Mouse (Mus musculus): ENCODE results near the gene Kmt2c. TPM values are rescaled to one million over a fixed set of nuclear protein-coding genes. Genes with fewer than 3 reads are reported as not detected.
A peak's percentile ranks its signal among the peaks of the same experiment; 100 is the strongest.

Kmt2c gene
- polyA plus RNA-seq, 1 experiment from 2014 or later, result 5.3 TPM

DNA sequence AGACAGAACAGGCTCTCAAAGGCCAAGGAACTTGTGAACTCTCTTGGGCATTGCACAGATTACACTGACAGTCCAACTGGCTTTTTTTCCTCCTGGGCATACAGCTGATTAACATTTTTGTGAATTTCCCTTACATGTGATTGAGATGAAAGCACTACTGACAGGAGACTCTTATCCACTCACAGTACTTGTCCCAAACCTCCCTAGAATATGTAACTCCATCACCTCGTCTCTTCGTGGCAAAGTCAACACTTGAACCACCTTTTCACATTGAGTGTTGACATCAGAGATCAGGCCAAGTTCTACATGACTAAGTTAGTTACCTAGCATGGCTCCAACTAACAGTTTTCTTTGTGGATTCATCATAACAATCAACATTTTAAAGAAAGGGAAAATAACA is 45.9 kb downstream of the Kmt2c start:
- Histone ChIP-seq H3K9ac (ENCODE audit: low read depth, low read length) (no peak overlapping the region), H3K4me2 (ENCODE audit: low read depth, low read length) (no peak overlapping the region), H3K9me3 (replicated peaks; ENCODE audit: control insufficient read depth, low read length) (no peaks in the 10 kb centered on the region), H3K27ac (ENCODE audit: low read length) (no peak overlapping the region), H3K27me3 (ENCODE audit: control insufficient read depth, insufficient read depth, low read depth, low read length) (no peaks in the 10 kb centered on the region), H3K4me1 (ENCODE audit: control insufficient read depth, low read depth, low read length) (no peaks in the 10 kb centered on the region; the same call in 1 of the 2 replicates), H3K4me3 (ENCODE audit: low read depth, low read length) (no peak overlapping the region), H3K36me3 (ENCODE audit: control insufficient read depth, insufficient read depth) (no peaks in the 10 kb centered on the region)
- 78% methylated on average over 2 of the region's 2 CpGs for WGBS (ENCODE audit: insufficient replicate concordance)
- no peak for ATAC-seq (ENCODE audit: low read depth)

DNA sequence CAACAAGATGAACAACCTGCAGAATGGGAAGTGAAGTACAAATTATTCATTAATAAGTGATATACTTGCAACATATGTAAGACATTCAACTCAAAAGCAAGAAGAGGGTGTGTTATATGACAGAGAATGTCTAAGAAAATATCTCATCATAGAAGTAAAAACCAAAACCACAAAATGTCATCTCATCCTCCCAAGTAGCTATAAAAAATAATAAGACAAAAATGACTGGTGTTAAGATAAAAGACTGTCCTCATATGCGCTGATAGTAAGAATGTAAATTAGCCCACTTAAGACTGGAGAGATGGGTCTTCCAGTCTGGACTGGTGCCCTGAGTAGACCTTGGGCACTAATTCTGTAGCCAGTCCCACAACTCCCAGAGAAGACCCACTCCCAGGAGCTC is 61.1 kb downstream of the Kmt2c start:
- Histone ChIP-seq H3K9ac (ENCODE audit: low read depth, low read length) (no peak overlapping the region), H3K4me3 (ENCODE audit: low read depth, low read length) (no peak overlapping the region), H3K9me3 (replicated peaks; ENCODE audit: control insufficient read depth, low read length) (no peaks in the 10 kb centered on the region), H3K27me3 (ENCODE audit: control insufficient read depth, insufficient read depth, low read depth, low read length) (no peaks in the 10 kb centered on the region), H3K4me2 (ENCODE audit: low read depth, low read length) (no peak overlapping the region), H3K36me3 (ENCODE audit: control insufficient read depth, insufficient read depth) (no peaks in the 10 kb centered on the region), H3K4me1 (ENCODE audit: control insufficient read depth, low read depth, low read length) (no peaks in the 10 kb centered on the region), H3K27ac (ENCODE audit: low read length) (no peak overlapping the region)
- 39% methylated on average over 1 of the region's 1 CpGs for WGBS (ENCODE audit: insufficient replicate concordance)
- no peak for ATAC-seq (ENCODE audit: low read depth)

DNA sequence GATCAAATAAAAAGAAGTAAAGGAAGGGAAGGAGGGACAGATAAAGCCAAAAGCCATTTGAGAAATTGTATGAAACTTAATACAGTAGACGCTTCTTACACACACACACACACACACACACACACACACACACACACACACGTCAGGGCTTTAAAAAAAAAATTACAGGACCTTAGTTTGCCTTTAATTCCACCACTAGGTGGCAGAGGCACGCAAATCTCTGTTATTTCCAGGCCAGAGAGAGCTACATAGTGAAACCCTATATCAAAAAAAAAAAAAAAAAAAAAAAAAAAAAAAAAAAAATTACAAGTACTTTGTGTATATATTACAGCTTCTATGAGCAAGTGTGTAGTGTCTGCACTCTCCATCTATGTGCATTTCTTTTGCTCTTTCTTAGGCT is 62.5 kb downstream of the Kmt2c start:
- Histone ChIP-seq H3K9me3 (replicated peaks; ENCODE audit: control insufficient read depth, low read length) (no peaks in the 10 kb centered on the region), H3K4me1 (ENCODE audit: control insufficient read depth, low read depth, low read length) (no peaks in the 10 kb centered on the region), H3K27me3 (ENCODE audit: control insufficient read depth, insufficient read depth, low read depth, low read length) (no peaks in the 10 kb centered on the region), H3K27ac (ENCODE audit: low read length) (no peak overlapping the region), H3K4me3 (ENCODE audit: low read depth, low read length) (no peak overlapping the region), H3K4me2 (ENCODE audit: low read depth, low read length) (no peak overlapping the region), H3K9ac (ENCODE audit: low read depth, low read length) (no peak overlapping the region), H3K36me3 (ENCODE audit: control insufficient read depth, insufficient read depth) (no peaks in the 10 kb centered on the region)
- WGBS (ENCODE audit: insufficient replicate concordance), result 13% methylated on average over 3 of the region's 3 CpGs
- ATAC-seq (ENCODE audit: low read depth), result peak; percentile 24; the same call in 1 of the 2 replicates

DNA sequence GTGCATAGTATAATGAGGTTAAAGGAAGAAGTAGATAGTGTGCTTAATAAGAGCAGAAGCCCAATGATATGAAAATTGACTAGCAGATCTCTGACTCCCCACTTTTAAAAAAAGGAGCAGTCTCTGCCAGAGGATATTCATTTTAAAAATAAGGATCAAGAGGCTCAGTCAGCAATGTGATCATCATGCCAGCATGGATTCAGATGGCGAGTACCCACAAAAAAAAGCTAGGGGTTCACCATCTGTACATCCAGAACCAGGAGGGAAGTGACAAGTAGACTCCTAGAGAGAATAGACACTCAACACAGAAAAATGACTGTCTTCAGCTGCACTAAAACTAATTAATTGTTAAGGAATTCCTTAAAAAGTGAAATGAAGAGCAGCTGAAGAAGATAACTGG is 76.0 kb downstream of the Kmt2c start:
- Histone ChIP-seq H3K4me1 (ENCODE audit: control insufficient read depth, low read depth, low read length) (no peaks in the 10 kb centered on the region), H3K9ac (ENCODE audit: low read depth, low read length) (no peak overlapping the region), H3K27me3 (ENCODE audit: control insufficient read depth, insufficient read depth, low read depth, low read length) (no peaks in the 10 kb centered on the region), H3K9me3 (replicated peaks; ENCODE audit: control insufficient read depth, low read length) (no peaks in the 10 kb centered on the region), H3K4me3 (ENCODE audit: low read depth, low read length) (no peak overlapping the region), H3K36me3 (ENCODE audit: control insufficient read depth, insufficient read depth) (no peaks in the 10 kb centered on the region), H3K4me2 (ENCODE audit: low read depth, low read length) (no peak overlapping the region), H3K27ac (ENCODE audit: low read length) (no peak overlapping the region)
- WGBS (ENCODE audit: insufficient replicate concordance), result 55% methylated on average over 1 of the region's 1 CpGs
- ATAC-seq (ENCODE audit: low read depth), result no peak

DNA sequence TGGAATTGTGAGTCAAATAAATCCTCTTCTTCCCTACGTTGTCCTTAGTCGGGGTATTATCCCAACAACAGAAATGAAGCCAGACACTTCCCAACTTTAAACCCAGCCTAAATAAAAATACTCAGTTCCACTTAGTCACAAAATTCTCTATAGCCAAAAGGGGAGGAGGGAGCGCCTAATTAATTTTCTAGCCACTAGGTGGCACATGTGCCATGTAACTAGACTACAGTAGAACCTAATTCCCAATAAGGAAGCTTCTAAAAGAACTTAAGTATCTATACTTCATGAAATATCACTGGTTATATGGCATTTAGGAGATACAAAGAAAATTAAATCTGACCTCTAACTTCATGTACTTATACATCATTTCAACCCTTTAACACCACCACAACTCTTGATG is 78.0 kb downstream of the Kmt2c start:
- Histone ChIP-seq H3K4me1 (ENCODE audit: control insufficient read depth, low read depth, low read length) (no peaks in the 10 kb centered on the region), H3K27me3 (ENCODE audit: control insufficient read depth, insufficient read depth, low read depth, low read length) (no peaks in the 10 kb centered on the region), H3K36me3 (ENCODE audit: control insufficient read depth, insufficient read depth) (no peaks in the 10 kb centered on the region), H3K4me2 (ENCODE audit: low read depth, low read length) (no peak overlapping the region), H3K9me3 (replicated peaks; ENCODE audit: control insufficient read depth, low read length) (no peaks in the 10 kb centered on the region), H3K27ac (ENCODE audit: low read length) (no peak overlapping the region), H3K4me3 (ENCODE audit: low read depth, low read length) (no peak overlapping the region), H3K9ac (ENCODE audit: low read depth, low read length) (no peak overlapping the region)
- 35% methylated on average over 3 of the region's 3 CpGs for whole genome bisulfite sequencing (ENCODE audit: insufficient replicate concordance)
- ATAC-seq (ENCODE audit: low read depth), result no peak

DNA sequence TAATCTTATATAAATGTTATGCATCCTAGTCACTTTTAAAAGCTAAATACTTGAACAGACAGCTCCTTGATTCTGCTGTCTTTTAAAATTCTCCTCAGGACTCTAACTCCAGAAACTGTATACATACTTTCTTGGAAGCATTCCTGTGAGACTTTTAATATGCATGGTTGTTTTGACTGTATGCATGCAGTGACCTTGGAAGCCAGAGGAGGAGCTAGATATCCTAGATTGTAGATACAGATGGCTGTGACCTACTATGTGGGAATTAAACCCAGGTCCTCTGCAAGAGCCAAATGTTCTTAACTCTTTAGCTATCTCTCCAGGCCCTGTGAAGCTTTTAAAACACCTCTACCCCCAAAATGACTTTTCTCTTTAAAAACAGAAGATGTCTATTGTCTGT is 83.2 kb downstream of the Kmt2c start:
- Histone ChIP-seq H3K36me3 (ENCODE audit: control insufficient read depth, insufficient read depth) (peaks cover 4% of the 10 kb centered on the region; the same call in 1 of the 2 replicates), H3K4me2 (ENCODE audit: low read depth, low read length) (no peak overlapping the region), H3K4me3 (ENCODE audit: low read depth, low read length) (no peak overlapping the region), H3K27ac (ENCODE audit: low read length) (no peak overlapping the region), H3K4me1 (ENCODE audit: control insufficient read depth, low read depth, low read length) (no peaks in the 10 kb centered on the region), H3K27me3 (ENCODE audit: control insufficient read depth, insufficient read depth, low read depth, low read length) (no peaks in the 10 kb centered on the region), H3K9me3 (replicated peaks; ENCODE audit: control insufficient read depth, low read length) (no peaks in the 10 kb centered on the region), H3K9ac (ENCODE audit: low read depth, low read length) (no peak overlapping the region)
- ATAC-seq (ENCODE audit: low read depth), result no peak

DNA sequence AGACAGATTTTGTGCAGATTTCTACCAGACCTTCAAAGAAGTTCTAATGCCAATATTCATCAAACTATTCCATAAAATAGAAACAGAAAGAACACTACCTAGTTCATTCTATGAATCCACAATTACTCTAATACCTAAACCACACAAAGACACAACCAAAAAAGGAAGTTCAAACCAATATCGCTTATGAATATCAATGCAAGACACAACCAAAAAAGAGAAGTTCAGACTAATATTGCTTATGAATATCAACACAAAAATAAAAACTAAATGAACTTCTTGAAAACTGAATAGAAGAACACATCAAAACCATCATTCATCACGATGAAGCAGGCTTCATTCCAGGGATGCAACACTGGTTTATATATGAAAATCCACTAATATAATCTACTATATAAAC is 101.9 kb downstream of the Kmt2c start:
- H3K36me3 ChIP-seq (ENCODE audit: control insufficient read depth, insufficient read depth), result peaks cover 5% of the 10 kb centered on the region
- no peaks in the 10 kb centered on the region for H3K27me3 ChIP-seq (ENCODE audit: control insufficient read depth, insufficient read depth, low read depth, low read length)
- H3K9me3 ChIP-seq (replicated peaks; ENCODE audit: control insufficient read depth, low read length), result no peaks in the 10 kb centered on the region
- no peak for ATAC-seq (ENCODE audit: low read depth)
- H3K4me2 ChIP-seq (ENCODE audit: low read depth, low read length), result no peak overlapping the region
- WGBS (ENCODE audit: insufficient replicate concordance), result 82% methylated on average over 2 of the region's 2 CpGs
- no peaks in the 10 kb centered on the region for H3K4me1 ChIP-seq (ENCODE audit: control insufficient read depth, low read depth, low read length)
- no peak overlapping the region for H3K9ac ChIP-seq (ENCODE audit: low read depth, low read length)
- no peak overlapping the region for H3K4me3 ChIP-seq (ENCODE audit: low read depth, low read length)
- no peak overlapping the region for H3K27ac ChIP-seq (ENCODE audit: low read length)

DNA sequence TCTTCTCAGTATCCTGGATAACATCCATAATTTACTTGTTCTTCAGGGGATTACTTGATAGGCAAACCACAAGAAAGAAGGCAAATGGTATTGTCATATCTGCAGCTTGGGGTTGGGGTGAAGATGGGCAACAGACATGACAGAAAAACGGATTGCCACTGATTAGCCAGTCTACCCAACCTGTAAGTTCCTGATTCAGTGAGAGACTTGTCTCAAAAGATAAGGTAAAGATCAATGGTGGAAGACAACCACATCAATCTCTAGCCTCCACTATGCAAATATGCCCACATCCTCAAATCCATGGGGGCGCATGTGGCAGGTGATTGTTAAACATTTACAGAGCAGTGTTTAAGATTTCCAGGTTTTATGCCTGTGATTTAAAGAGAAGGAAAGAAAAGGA is 105.9 kb downstream of the Kmt2c start:
- Histone ChIP-seq H3K27me3 (ENCODE audit: control insufficient read depth, insufficient read depth, low read depth, low read length) (no peaks in the 10 kb centered on the region), H3K4me3 (ENCODE audit: low read depth, low read length) (no peak overlapping the region), H3K9me3 (replicated peaks; ENCODE audit: control insufficient read depth, low read length) (no peaks in the 10 kb centered on the region), H3K9ac (ENCODE audit: low read depth, low read length) (no peak overlapping the region), H3K27ac (ENCODE audit: low read length) (no peak overlapping the region), H3K36me3 (ENCODE audit: control insufficient read depth, insufficient read depth) (peaks cover 5% of the 10 kb centered on the region), H3K4me1 (ENCODE audit: control insufficient read depth, low read depth, low read length) (no peaks in the 10 kb centered on the region), H3K4me2 (ENCODE audit: low read depth, low read length) (no peak overlapping the region)
- WGBS (ENCODE audit: insufficient replicate concordance), result 34% methylated on average over 2 of the region's 2 CpGs
- ATAC-seq (ENCODE audit: low read depth), result no peak

DNA sequence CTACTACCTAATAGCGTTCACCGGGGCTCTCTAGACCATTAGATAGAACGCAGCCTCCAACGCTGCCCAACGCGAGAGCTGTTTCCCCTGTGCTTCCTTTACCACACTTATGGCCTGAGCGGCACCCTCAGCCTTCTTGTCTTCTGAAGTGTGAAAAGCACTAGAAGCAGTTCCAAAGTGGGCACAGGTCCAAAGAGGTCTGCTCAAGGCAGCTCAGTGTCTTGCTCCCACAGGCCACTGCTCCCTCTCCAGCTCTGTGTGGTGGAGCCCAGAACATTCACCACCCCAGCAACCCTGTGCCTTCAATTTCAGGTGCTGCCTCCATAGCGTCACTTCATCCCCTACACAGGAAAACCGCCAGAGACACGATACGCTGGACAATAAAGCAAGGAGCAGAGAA is 115.0 kb downstream of the Kmt2c start:
- Histone ChIP-seq H3K36me3 (ENCODE audit: control insufficient read depth, insufficient read depth) (peaks cover 7% of the 10 kb centered on the region), H3K27me3 (ENCODE audit: control insufficient read depth, insufficient read depth, low read depth, low read length) (no peaks in the 10 kb centered on the region), H3K9ac (ENCODE audit: low read depth, low read length) (no peak overlapping the region), H3K9me3 (replicated peaks; ENCODE audit: control insufficient read depth, low read length) (no peaks in the 10 kb centered on the region), H3K4me2 (ENCODE audit: low read depth, low read length) (no peak overlapping the region), H3K27ac (ENCODE audit: low read length) (no peak overlapping the region), H3K4me1 (ENCODE audit: control insufficient read depth, low read depth, low read length) (no peaks in the 10 kb centered on the region), H3K4me3 (ENCODE audit: low read depth, low read length) (no peak overlapping the region)
- 89% methylated on average over 11 of the region's 11 CpGs for WGBS (ENCODE audit: insufficient replicate concordance)
- no peak for ATAC-seq (ENCODE audit: low read depth)

DNA sequence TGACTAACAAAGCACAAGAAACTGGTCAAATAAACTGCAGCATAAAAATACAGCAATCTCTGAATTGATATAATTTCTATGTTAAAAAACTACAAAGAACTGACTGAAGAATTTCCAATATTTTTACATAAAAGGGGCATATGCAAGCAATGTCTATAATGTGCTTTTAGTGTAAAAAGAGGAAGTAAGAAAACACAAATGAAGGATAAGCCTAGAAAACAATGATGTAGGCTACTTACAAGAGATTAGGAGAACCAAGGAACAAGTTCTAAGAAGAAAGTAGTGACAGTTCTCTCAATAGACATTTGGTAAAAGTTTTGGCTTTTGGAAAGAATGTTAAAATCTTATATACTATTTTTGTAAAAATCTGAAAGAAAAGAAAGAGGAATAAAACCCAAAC is 119.4 kb downstream of the Kmt2c start:
- no peak overlapping the region for H3K9ac ChIP-seq (ENCODE audit: low read depth, low read length)
- no peaks in the 10 kb centered on the region for H3K27me3 ChIP-seq (ENCODE audit: control insufficient read depth, insufficient read depth, low read depth, low read length)
- no peak overlapping the region for H3K4me3 ChIP-seq (ENCODE audit: low read depth, low read length)
- no peaks in the 10 kb centered on the region for H3K9me3 ChIP-seq (replicated peaks; ENCODE audit: control insufficient read depth, low read length)
- H3K4me2 ChIP-seq (ENCODE audit: low read depth, low read length), result no peak overlapping the region
- H3K4me1 ChIP-seq (ENCODE audit: control insufficient read depth, low read depth, low read length), result no peaks in the 10 kb centered on the region
- no peak for ATAC-seq (ENCODE audit: low read depth)
- no peak overlapping the region for H3K27ac ChIP-seq (ENCODE audit: low read length)
- H3K36me3 ChIP-seq (ENCODE audit: control insufficient read depth, insufficient read depth), result peaks cover under 1% of the 10 kb centered on the region; the same call in 1 of the 2 replicates
